In the genomic region with DNA sequence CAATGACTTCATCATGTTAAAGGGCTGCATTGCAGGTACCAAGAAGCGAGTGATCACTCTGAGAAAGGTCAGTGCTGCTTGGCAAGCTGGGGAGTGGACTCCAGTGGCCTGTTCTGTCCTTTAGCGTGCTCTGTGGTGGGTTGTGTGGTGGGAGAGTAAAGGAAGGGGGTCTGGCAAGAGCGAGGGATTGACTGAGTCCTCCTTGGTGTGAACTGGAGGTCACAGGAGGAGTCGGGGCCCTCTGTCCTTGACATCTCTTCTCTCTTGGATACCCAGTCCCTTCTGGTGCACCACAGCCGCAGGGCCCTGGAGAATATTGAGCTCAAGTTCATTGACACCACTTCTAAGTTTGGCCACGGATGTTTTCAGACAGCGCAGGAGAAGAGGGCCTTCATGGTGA, we compare ENCODE assay signal across 13 mouse cellular contexts. TPM values are rescaled to one million over a fixed set of nuclear protein-coding genes. Genes with fewer than 3 reads are reported as not detected.
A peak's percentile ranks its signal among the peaks of the same experiment; 100 is the strongest.
DNase-seq lines count a peak whose midpoint lies in the region; ATAC-seq and TF ChIP-seq lines count a peak whose summit lies in the region.
"Had no signal": no experiment of that assay in that cellular context is flagged by ENCODE, and none has a peak within 500 bp of the region (broad histone marks: within the 10 kb centered on the region; RNA-seq: fewer than 3 reads in every experiment).

No protein-coding gene starts in this region.

- WGBS in forebrain, embryonic 13.5 days: 87% methylated on average over 7 of the region's 7 CpGs
- WGBS in forebrain, postnatal 0 days: 85% methylated on average over 7 of the region's 7 CpGs
- 71% methylated on average over 7 of the region's 7 CpGs for WGBS in liver, embryonic 12.5 days (ENCODE audit: insufficient replicate concordance)
- WGBS in stomach, postnatal 0 days: 83% methylated on average over 7 of the region's 7 CpGs

- peak overlapping the region; percentile 56; the same call in 1 of the 2 replicates for H3K4me3 ChIP-seq in forebrain, embryonic 13.5 days
- no peak overlapping the region for H3K4me3 ChIP-seq in forebrain, postnatal 0 days (ENCODE audit: low read depth, low read length)
- H3K4me3 ChIP-seq in megakaryocyte, embryonic 14.5 days (replicated peaks): peak overlapping the region; percentile 94
- H3K4me3 ChIP-seq in liver, embryonic 12.5 days: peak overlapping the region; percentile 81
- H3K4me3 ChIP-seq in stomach, postnatal 0 days (ENCODE audit: low read depth, low read length): no peak overlapping the region

- no peak for TF ChIP-seq CTCF in forebrain, postnatal 0 days (IDR thresholded peaks at IDR 0.05; ENCODE audit: low read depth)
- TF ChIP-seq CTCF in stomach, postnatal 0 days (IDR thresholded peaks at IDR 0.05; ENCODE audit: low read depth): no peak

- peaks cover 16% of the 10 kb centered on the region for H3K4me1 ChIP-seq in forebrain, embryonic 13.5 days
- no peaks in the 10 kb centered on the region for H3K4me1 ChIP-seq in forebrain, postnatal 0 days (ENCODE audit: insufficient read depth)
- H3K4me1 ChIP-seq in megakaryocyte, embryonic 14.5 days: peaks cover 53% of the 10 kb centered on the region
- peaks cover 36% of the 10 kb centered on the region for H3K4me1 ChIP-seq in liver, embryonic 12.5 days
- peaks cover 7% of the 10 kb centered on the region; the same call in 1 of the 2 replicates for H3K4me1 ChIP-seq in stomach, postnatal 0 days (replicated peaks; ENCODE audit: control insufficient read depth, insufficient read depth)

- H3K4me2 ChIP-seq in forebrain, embryonic 13.5 days: 0 out of 2 replicates have a peak overlapping the region, but pooled peaks have one; percentile 79
- no peak overlapping the region for H3K4me2 ChIP-seq in forebrain, postnatal 0 days (ENCODE audit: low read depth)
- peak overlapping the region; percentile 95 for H3K4me2 ChIP-seq in liver, embryonic 12.5 days
- no peak overlapping the region for H3K4me2 ChIP-seq in stomach, postnatal 0 days (replicated peaks; ENCODE audit: low read depth)

- H3K27me3 ChIP-seq in forebrain, embryonic 13.5 days: peaks cover 7% of the 10 kb centered on the region; the same call in 1 of the 2 replicates
- H3K27me3 ChIP-seq in forebrain, postnatal 0 days (ENCODE audit: insufficient read depth, low read length): no peaks in the 10 kb centered on the region
- peaks cover 2% of the 10 kb centered on the region for H3K27me3 ChIP-seq in megakaryocyte, embryonic 14.5 days (replicated peaks)
- H3K27me3 ChIP-seq in liver, embryonic 12.5 days (replicated peaks): 0 out of 2 replicates have a peak, but pooled peaks cover 16% of the 10 kb centered on the region
- H3K27me3 ChIP-seq in stomach, postnatal 0 days (ENCODE audit: control insufficient read depth, insufficient read depth, low read length): no peaks in the 10 kb centered on the region

- no peak for ATAC-seq in forebrain, embryonic 13.5 days
- ATAC-seq in forebrain, postnatal 0 days: no peak
- ATAC-seq in megakaryocyte, adult 5-6 weeks (ENCODE audit: poor library complexity, severe bottlenecking): no peak
- ATAC-seq in liver, embryonic 12.5 days: no peak
- no peak for ATAC-seq in stomach, postnatal 0 days (ENCODE audit: low FRiP score, low TSS enrichment)

- H3K9ac ChIP-seq in forebrain, embryonic 13.5 days: no peak overlapping the region
- H3K9ac ChIP-seq in forebrain, postnatal 0 days: no peak overlapping the region
- 0 out of 2 replicates have a peak overlapping the region, but pooled peaks have one; percentile 63 for H3K9ac ChIP-seq in liver, embryonic 12.5 days
- no peak overlapping the region for H3K9ac ChIP-seq in stomach, postnatal 0 days (ENCODE audit: low read length)

- no peak for TF ChIP-seq EP300 in stomach, postnatal 0 days (optimal IDR thresholded peaks at IDR 0.05)

- H3K9me3 ChIP-seq in forebrain, embryonic 13.5 days (replicated peaks): no peaks in the 10 kb centered on the region
- no peaks in the 10 kb centered on the region for H3K9me3 ChIP-seq in forebrain, postnatal 0 days (ENCODE audit: low read length)
- H3K9me3 ChIP-seq in megakaryocyte, embryonic 14.5 days: no peaks in the 10 kb centered on the region
- no peaks in the 10 kb centered on the region for H3K9me3 ChIP-seq in liver, embryonic 12.5 days (replicated peaks)
- no peaks in the 10 kb centered on the region for H3K9me3 ChIP-seq in stomach, postnatal 0 days (ENCODE audit: control insufficient read depth, low read length)

- DNase-seq in forebrain, postnatal 0 days: no peak
- DNase-seq in stomach, postnatal 0 days (ENCODE audit: low spot score): no peak
- DNase-seq in layer of hippocampus, adult 9-11 months: no peak
- DNase-seq in layer of hippocampus, adult 8-10 months (ENCODE audit: low spot score in 2 of 2): no peak
- DNase-seq: B cell, adult 2 months; cerebellum, adult 11 months had no signal

- H3K27ac ChIP-seq in forebrain, embryonic 13.5 days: no peak overlapping the region
- no peak overlapping the region for H3K27ac ChIP-seq in forebrain, postnatal 0 days (ENCODE audit: low read depth, low read length)
- H3K27ac ChIP-seq in liver, embryonic 12.5 days: peak overlapping the region; percentile 87
- peak overlapping the region; percentile 87; the same call in 1 of the 2 replicates for H3K27ac ChIP-seq in stomach, postnatal 0 days (replicated peaks)

- H3K36me3 ChIP-seq in forebrain, embryonic 13.5 days (ENCODE audit: poor library complexity, severe bottlenecking): no peaks in the 10 kb centered on the region
- H3K36me3 ChIP-seq in forebrain, postnatal 0 days (ENCODE audit: insufficient read depth): no peaks in the 10 kb centered on the region
- peaks cover 14% of the 10 kb centered on the region for H3K36me3 ChIP-seq in megakaryocyte, embryonic 14.5 days (replicated peaks; ENCODE audit: low read length)
- peaks cover 12% of the 10 kb centered on the region for H3K36me3 ChIP-seq in liver, embryonic 12.5 days
- no peaks in the 10 kb centered on the region for H3K36me3 ChIP-seq in stomach, postnatal 0 days (ENCODE audit: control insufficient read depth, insufficient read depth, low read length)

RNA-seq across cellular contexts. Expression of gene Msrb1, which starts 1.0 kb away (rescaled TPM):
- 18.8 and 22.1 TPM in 2 replicates for polyA plus RNA-seq in forebrain, embryonic 13.5 days (2015; fragmentation: Nextera tagmentation; extraction: Ambion mirVana)
- 19.3 and 27.4 TPM in 2 replicates for total RNA-seq in forebrain, postnatal 0 days (2014; rRNA removed)
- polyA plus RNA-seq in forebrain, postnatal 0 days (2015; fragmentation: Nextera tagmentation; extraction: Ambion mirVana): 28.4 and 28.6 TPM in 2 replicates
- polyA plus RNA-seq in megakaryocyte, embryonic 14.5 days (2012; ENCODE audit: insufficient read depth, low replicate concordance): 19.0 and 40.5 TPM in 2 replicates
- total RNA-seq in megakaryocyte, adult 5-6 weeks (2015): 1,003 and 1,039 TPM in 2 replicates
- 540 and 544 TPM in 2 replicates for total RNA-seq in megakaryocyte, adult 5-6 weeks (2017)
- polyA plus RNA-seq in liver, embryonic 12.5 days (2016; fragmentation: Nextera tagmentation; extraction: Ambion mirVana): 20.8 and 21.6 TPM in 2 replicates
- polyA plus RNA-seq in stomach, postnatal 0 days (2015; fragmentation: Nextera tagmentation; extraction: Ambion mirVana): 51.7 and 54.2 TPM in 2 replicates
- total RNA-seq in layer of hippocampus, adult 8-10 months (2022): 10 to 100 TPM; 41.1 to 50.5 (median 47.2) TPM

RNA-seq across cellular contexts. Expression of gene Rpl3l, which starts 7.8 kb away (rescaled TPM):
- not detected in 2 replicates for polyA plus RNA-seq in forebrain, embryonic 13.5 days (2015; fragmentation: Nextera tagmentation; extraction: Ambion mirVana)
- total RNA-seq in forebrain, postnatal 0 days (2014; rRNA removed): not detected in 2 replicates
- 0.34 TPM in 1 of 2 replicates, not detected in the other for polyA plus RNA-seq in forebrain, postnatal 0 days (2015; fragmentation: Nextera tagmentation; extraction: Ambion mirVana)
- polyA plus RNA-seq in megakaryocyte, embryonic 14.5 days (2012; ENCODE audit: insufficient read depth, low replicate concordance): 0.35 TPM in 1 of 2 replicates, not detected in the other
- total RNA-seq in megakaryocyte, adult 5-6 weeks (2015): 0.45 and 0.52 TPM in 2 replicates
- 0.15 and 1.5 TPM in 2 replicates for total RNA-seq in megakaryocyte, adult 5-6 weeks (2017)
- polyA plus RNA-seq in liver, embryonic 12.5 days (2016; fragmentation: Nextera tagmentation; extraction: Ambion mirVana): not detected in 2 replicates
- 0.23 and 0.28 TPM in 2 replicates for polyA plus RNA-seq in stomach, postnatal 0 days (2015; fragmentation: Nextera tagmentation; extraction: Ambion mirVana)
- under 1 TPM; 0.23 to 0.77 (median 0.54) TPM for total RNA-seq in layer of hippocampus, adult 8-10 months (2022)
- polyA plus RNA-seq: forebrain, embryonic 11.5 days; inflammation-experienced regulatory T-cells, adult 6 months; spleen, adult 2 months had no signal

RNA-seq across cellular contexts. Expression of gene Ndufb10, which starts 11.2 kb away (rescaled TPM):
- polyA plus RNA-seq in forebrain, embryonic 13.5 days (2015; fragmentation: Nextera tagmentation; extraction: Ambion mirVana): 232 and 253 TPM in 2 replicates
- 151 and 199 TPM in 2 replicates for total RNA-seq in forebrain, postnatal 0 days (2014; rRNA removed)
- polyA plus RNA-seq in forebrain, postnatal 0 days (2015; fragmentation: Nextera tagmentation; extraction: Ambion mirVana): 312 and 351 TPM in 2 replicates
- 519 and 729 TPM in 2 replicates for polyA plus RNA-seq in megakaryocyte, embryonic 14.5 days (2012; ENCODE audit: insufficient read depth, low replicate concordance)
- 186 and 217 TPM in 2 replicates for total RNA-seq in megakaryocyte, adult 5-6 weeks (2015)
- 251 and 266 TPM in 2 replicates for total RNA-seq in megakaryocyte, adult 5-6 weeks (2017)
- 233 and 239 TPM in 2 replicates for polyA plus RNA-seq in liver, embryonic 12.5 days (2016; fragmentation: Nextera tagmentation; extraction: Ambion mirVana)
- polyA plus RNA-seq in stomach, postnatal 0 days (2015; fragmentation: Nextera tagmentation; extraction: Ambion mirVana): 256 and 269 TPM in 2 replicates
- 100 to 1,000 TPM; 214 to 227 (median 222) TPM for total RNA-seq in layer of hippocampus, adult 8-10 months (2022)

RNA-seq across cellular contexts. Expression of gene Hs3st6, which starts 17.3 kb away (rescaled TPM):
- 0.15 and 0.17 TPM in 2 replicates for polyA plus RNA-seq in forebrain, embryonic 13.5 days (2015; fragmentation: Nextera tagmentation; extraction: Ambion mirVana)
- 0.57 TPM in 1 of 2 replicates, not detected in the other for total RNA-seq in forebrain, postnatal 0 days (2014; rRNA removed)
- 0.45 and 0.53 TPM in 2 replicates for polyA plus RNA-seq in forebrain, postnatal 0 days (2015; fragmentation: Nextera tagmentation; extraction: Ambion mirVana)
- polyA plus RNA-seq in megakaryocyte, embryonic 14.5 days (2012; ENCODE audit: insufficient read depth, low replicate concordance): not detected in 2 replicates
- not detected in 2 replicates for total RNA-seq in megakaryocyte, adult 5-6 weeks (2015)
- not detected in 2 replicates for total RNA-seq in megakaryocyte, adult 5-6 weeks (2017)
- polyA plus RNA-seq in liver, embryonic 12.5 days (2016; fragmentation: Nextera tagmentation; extraction: Ambion mirVana): not detected in 2 replicates
- polyA plus RNA-seq in stomach, postnatal 0 days (2015; fragmentation: Nextera tagmentation; extraction: Ambion mirVana): 1.4 and 1.8 TPM in 2 replicates
- under 1 TPM in 1 of 4 experiments, not detected in 3; 0.23 TPM for total RNA-seq in layer of hippocampus, adult 8-10 months (2022)
- polyA plus RNA-seq: inflammation-experienced regulatory T-cells, adult 6 months had no signal

RNA-seq across cellular contexts. Expression of gene Rps2, which starts 17.5 kb away (rescaled TPM):
- polyA plus RNA-seq in forebrain, embryonic 13.5 days (2015; fragmentation: Nextera tagmentation; extraction: Ambion mirVana): 992 and 1,023 TPM in 2 replicates
- total RNA-seq in forebrain, postnatal 0 days (2014; rRNA removed): 2,317 and 3,198 TPM in 2 replicates
- polyA plus RNA-seq in forebrain, postnatal 0 days (2015; fragmentation: Nextera tagmentation; extraction: Ambion mirVana): 884 and 936 TPM in 2 replicates
- 653 and 1,069 TPM in 2 replicates for polyA plus RNA-seq in megakaryocyte, embryonic 14.5 days (2012; ENCODE audit: insufficient read depth, low replicate concordance)
- total RNA-seq in megakaryocyte, adult 5-6 weeks (2015): 2,172 and 2,303 TPM in 2 replicates
- total RNA-seq in megakaryocyte, adult 5-6 weeks (2017): 591 and 664 TPM in 2 replicates
- polyA plus RNA-seq in liver, embryonic 12.5 days (2016; fragmentation: Nextera tagmentation; extraction: Ambion mirVana): 1,444 and 1,454 TPM in 2 replicates
- 1,081 and 1,135 TPM in 2 replicates for polyA plus RNA-seq in stomach, postnatal 0 days (2015; fragmentation: Nextera tagmentation; extraction: Ambion mirVana)
- total RNA-seq in layer of hippocampus, adult 8-10 months (2022): 100 to 1,000 TPM; 282 to 365 (median 323) TPM

Comparison
In these comparisons a context has a peak if more than half of its experiments do, and no peak if none do; other contexts are left out.
1. H3K4me2 ChIP-seq: peak in forebrain, embryonic 13.5 days (single experiment) and liver, embryonic 12.5 days (single experiment); none in forebrain, postnatal 0 days (single experiment) and stomach, postnatal 0 days (single experiment).
2. H3K4me3 ChIP-seq: peak in forebrain, embryonic 13.5 days (single experiment), megakaryocyte, embryonic 14.5 days (single experiment) and liver, embryonic 12.5 days (single experiment); none in forebrain, postnatal 0 days (single experiment) and stomach, postnatal 0 days (single experiment).
3. H3K27ac ChIP-seq: peak in liver, embryonic 12.5 days (single experiment) and stomach, postnatal 0 days (single experiment); none in forebrain, embryonic 13.5 days (single experiment) and forebrain, postnatal 0 days (single experiment).